Mouse (Mus musculus): ENCODE results near the gene Prlhr. TPM values are rescaled to one million over a fixed set of nuclear protein-coding genes. Genes with fewer than 3 reads are reported as not detected.

The Prlhr gene
- polyA plus RNA-seq, 1 experiment, result not detected

GRCm38 (mm10) chr19:60459680-60460079, 8.4 kb downstream of the Prlhr start:
- no peak for TF ChIP-seq CEBPB (IDR thresholded peaks at IDR 0.05; ENCODE audit: insufficient read depth, poor library complexity, severe bottlenecking)
- no peak for TF ChIP-seq SRF (IDR thresholded peaks at IDR 0.05; ENCODE audit: control insufficient read depth, insufficient read length, low read depth)
- no peak for TF ChIP-seq POLR2A (IDR thresholded peaks at IDR 0.05; ENCODE audit: insufficient read length, low read depth)
- TF ChIP-seq MYOD1 (IDR thresholded peaks at IDR 0.05; ENCODE audit: control insufficient read depth in 1 of 3, insufficient read length in 2 of 3, low read depth in 2 of 3), result no peak
- Histone ChIP-seq H3K36me3 (ENCODE audit: control insufficient read depth, insufficient read depth) (no peaks in the 10 kb centered on the region), H3K27me3 (ENCODE audit: control insufficient read depth, insufficient read depth, insufficient read length) (no peaks in the 10 kb centered on the region), H3K4me3 (no peak overlapping the region), H3K79me2 (ENCODE audit: control insufficient read depth, insufficient read depth) (no peaks in the 10 kb centered on the region), H3ac (ENCODE audit: control insufficient read depth, insufficient read length) (no peak overlapping the region), H3K4me2 (ENCODE audit: low read depth) (no peak overlapping the region)

GRCm38 (mm10) chr19:60459071-60459470, 9.0 kb downstream of the Prlhr start:
- TF ChIP-seq MYOD1 (IDR thresholded peaks at IDR 0.05; ENCODE audit: control insufficient read depth in 1 of 3, insufficient read length in 2 of 3, low read depth in 2 of 3) (no peak), USF1 (IDR thresholded peaks at IDR 0.05; ENCODE audit: low read depth) (peak; percentile 6)
- Histone ChIP-seq H3ac (ENCODE audit: control insufficient read depth, insufficient read length) (no peak overlapping the region), H3K79me2 (ENCODE audit: control insufficient read depth, insufficient read depth) (no peaks in the 10 kb centered on the region), H3K36me3 (ENCODE audit: control insufficient read depth, insufficient read depth) (no peaks in the 10 kb centered on the region), H3K4me3 (no peak overlapping the region), H3K4me2 (ENCODE audit: low read depth) (peak overlapping the region; percentile 32), H3K27me3 (ENCODE audit: control insufficient read depth, insufficient read depth, insufficient read length) (no peaks in the 10 kb centered on the region)

- Histone ChIP-seq H3ac (ENCODE audit: control insufficient read depth, insufficient read length) (no peak overlapping the region), H3K36me3 (ENCODE audit: control insufficient read depth, insufficient read depth) (no peaks in the 10 kb centered on the region), H3K4me2 (ENCODE audit: low read depth) (no peak overlapping the region), H3K27me3 (ENCODE audit: control insufficient read depth, insufficient read depth, insufficient read length) (no peaks in the 10 kb centered on the region), H3K79me2 (ENCODE audit: control insufficient read depth, insufficient read depth) (no peaks in the 10 kb centered on the region), H3K4me3 (no peak overlapping the region)
- TF ChIP-seq TCF12 (IDR thresholded peaks at IDR 0.05; ENCODE audit: insufficient read depth, poor library complexity, severe bottlenecking), result no peak
- no peak for TF ChIP-seq MYOD1 (IDR thresholded peaks at IDR 0.05; ENCODE audit: control insufficient read depth in 1 of 3, insufficient read length in 2 of 3, low read depth in 2 of 3)
- TF ChIP-seq MYOG (IDR thresholded peaks at IDR 0.05; ENCODE audit: control insufficient read depth in 1 of 3, insufficient read depth in 1 of 3, insufficient read length in 2 of 3, low read depth in 2 of 3), result no peak
- no peak for TF ChIP-seq CEBPB (IDR thresholded peaks at IDR 0.05; ENCODE audit: insufficient read depth, poor library complexity, severe bottlenecking)
- no peak for TF ChIP-seq MAX (IDR thresholded peaks at IDR 0.05; ENCODE audit: low read depth)
- TF ChIP-seq POLR2A (IDR thresholded peaks at IDR 0.05; ENCODE audit: insufficient read length, low read depth), result no peak
- no peak for TF ChIP-seq REST (IDR thresholded peaks at IDR 0.05; ENCODE audit: insufficient read depth, insufficient read length)
- no peak for TF ChIP-seq E2F4 (IDR thresholded peaks at IDR 0.05; ENCODE audit: insufficient read depth)
- TF ChIP-seq SRF (IDR thresholded peaks at IDR 0.05; ENCODE audit: control insufficient read depth, insufficient read length, low read depth), result no peak
- TF ChIP-seq USF1 (IDR thresholded peaks at IDR 0.05; ENCODE audit: low read depth), result no peak
- TF ChIP-seq POLR2AphosphoS2 (IDR thresholded peaks at IDR 0.05; ENCODE audit: insufficient read length, low read depth), result no peak
Measured at GRCm38 (mm10) chr19:60455791-60456190, 12.3 kb downstream of the Prlhr start.

- Histone ChIP-seq H3K27me3 (ENCODE audit: control insufficient read depth, insufficient read depth, insufficient read length) (no peaks in the 10 kb centered on the region), H3K4me2 (ENCODE audit: low read depth) (no peak overlapping the region), H3ac (ENCODE audit: control insufficient read depth, insufficient read length) (no peak overlapping the region), H3K79me2 (ENCODE audit: control insufficient read depth, insufficient read depth) (no peaks in the 10 kb centered on the region), H3K36me3 (ENCODE audit: control insufficient read depth, insufficient read depth) (no peaks in the 10 kb centered on the region), H3K4me3 (no peak overlapping the region)
- TF ChIP-seq E2F4 (IDR thresholded peaks at IDR 0.05; ENCODE audit: insufficient read depth) (no peak), TCF3 (IDR thresholded peaks at IDR 0.05; ENCODE audit: insufficient read length, low read depth) (no peak), CEBPB (IDR thresholded peaks at IDR 0.05; ENCODE audit: insufficient read depth, poor library complexity, severe bottlenecking) (no peak), POLR2AphosphoS2 (IDR thresholded peaks at IDR 0.05; ENCODE audit: insufficient read length, low read depth) (no peak), MYOD1 (IDR thresholded peaks at IDR 0.05; ENCODE audit: control insufficient read depth in 1 of 3, insufficient read length in 2 of 3, low read depth in 2 of 3) (no peak), TCF12 (IDR thresholded peaks at IDR 0.05; ENCODE audit: insufficient read depth, poor library complexity, severe bottlenecking) (no peak), POLR2A (IDR thresholded peaks at IDR 0.05; ENCODE audit: insufficient read length, low read depth) (no peak), MAX (IDR thresholded peaks at IDR 0.05; ENCODE audit: low read depth) (no peak), REST (IDR thresholded peaks at IDR 0.05; ENCODE audit: insufficient read depth, insufficient read length) (no peak), MYOG (IDR thresholded peaks at IDR 0.05; ENCODE audit: control insufficient read depth in 1 of 3, insufficient read depth in 1 of 3, insufficient read length in 2 of 3, low read depth in 2 of 3) (no peak), USF1 (IDR thresholded peaks at IDR 0.05; ENCODE audit: low read depth) (no peak)
Measured at GRCm38 (mm10) chr19:60440531-60440930, 27.6 kb downstream of the Prlhr start.

- no peak for TF ChIP-seq USF1 (IDR thresholded peaks at IDR 0.05; ENCODE audit: low read depth)
- TF ChIP-seq TCF12 (IDR thresholded peaks at IDR 0.05; ENCODE audit: insufficient read depth, poor library complexity, severe bottlenecking), result no peak
- no peak for TF ChIP-seq POLR2A (IDR thresholded peaks at IDR 0.05; ENCODE audit: insufficient read length, low read depth)
- no peak for TF ChIP-seq MAX (IDR thresholded peaks at IDR 0.05; ENCODE audit: low read depth)
- TF ChIP-seq REST (IDR thresholded peaks at IDR 0.05; ENCODE audit: insufficient read depth, insufficient read length), result no peak
- TF ChIP-seq MYOD1 (IDR thresholded peaks at IDR 0.05; ENCODE audit: control insufficient read depth in 1 of 3, insufficient read length in 2 of 3, low read depth in 2 of 3), result no peak
- TF ChIP-seq POLR2AphosphoS2 (IDR thresholded peaks at IDR 0.05; ENCODE audit: insufficient read length, low read depth), result no peak
- TF ChIP-seq E2F4 (IDR thresholded peaks at IDR 0.05; ENCODE audit: insufficient read depth), result no peak
- TF ChIP-seq TCF3 (IDR thresholded peaks at IDR 0.05; ENCODE audit: insufficient read length, low read depth), result no peak
- no peak for TF ChIP-seq SRF (IDR thresholded peaks at IDR 0.05; ENCODE audit: control insufficient read depth, insufficient read length, low read depth)
- TF ChIP-seq MYOG (IDR thresholded peaks at IDR 0.05; ENCODE audit: control insufficient read depth in 1 of 3, insufficient read depth in 1 of 3, insufficient read length in 2 of 3, low read depth in 2 of 3), result no peak
- TF ChIP-seq CEBPB (IDR thresholded peaks at IDR 0.05; ENCODE audit: insufficient read depth, poor library complexity, severe bottlenecking), result no peak
- Histone ChIP-seq H3K4me3 (no peak overlapping the region), H3K27me3 (ENCODE audit: control insufficient read depth, insufficient read depth, insufficient read length) (no peaks in the 10 kb centered on the region), H3K36me3 (ENCODE audit: control insufficient read depth, insufficient read depth) (no peaks in the 10 kb centered on the region), H3K4me2 (ENCODE audit: low read depth) (no peak overlapping the region), H3ac (ENCODE audit: control insufficient read depth, insufficient read length) (no peak overlapping the region), H3K79me2 (ENCODE audit: control insufficient read depth, insufficient read depth) (no peaks in the 10 kb centered on the region)
Measured at GRCm38 (mm10) chr19:60440083-60440482, 28.0 kb downstream of the Prlhr start.
